Mouse (Mus musculus) hematopoietic stem cell, adult 5-6 weeks (primary cell): Measurements from ENCODE around the gene Acin1. TPM values are rescaled to one million over a fixed set of nuclear protein-coding genes. Genes with fewer than 3 reads are reported as not detected.
A peak's percentile ranks its signal among the peaks of the same experiment; 100 is the strongest.

Experiments used
- ATAC-seq, 2 experiments: fragments of 125-278 bp in 1 of 2; replicated peaks in 1 of 2; 2 replicates each; pipeline ENCODE4 v1.8.0; 2016 to 2017; ENCODE audit warnings: inconsistent platforms in 2 of 2, mild to moderate bottlenecking in 2 of 2, moderate number of reproducible peaks in 2 of 2, low read depth in 1 of 2, moderate TSS enrichment in 1 of 2; ENCODE audit not compliant: low FRiP score in 2 of 2, poor library complexity in 2 of 2, severe bottlenecking in 2 of 2, insufficient read depth in 1 of 2, low TSS enrichment in 1 of 2
- total RNA-seq: library from RNA; stranded (forward); fragments of 172-1452, 232-1000 nt; gene quantifications from 2 replicates; pipeline ENCODE4 v1.2.3, GENCODE M21; 2017

Gene Acin1
- total RNA-seq, 1 experiment from 2014 or later = 357 TPM

DNA sequence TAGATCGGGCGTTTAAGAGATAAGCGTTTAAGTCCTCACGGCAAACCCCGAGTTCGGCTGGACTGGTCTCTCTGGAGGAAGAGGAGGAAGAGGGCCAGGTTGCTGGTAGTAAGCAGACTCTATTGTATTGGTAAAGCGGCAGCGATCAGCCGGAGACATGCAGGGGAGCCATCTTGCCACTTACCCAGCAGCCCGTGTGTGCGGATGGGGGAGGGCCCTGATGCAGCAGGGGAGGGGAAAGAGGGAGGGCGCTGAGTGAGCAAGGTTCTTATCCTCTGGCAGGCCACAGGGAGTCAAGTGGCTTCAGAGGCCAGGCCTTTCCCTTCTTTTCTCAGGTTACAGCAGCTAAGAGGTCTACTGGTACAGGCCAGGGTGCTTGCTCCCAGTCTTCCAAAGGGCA lies 33.2 kb downstream of the Acin1 start:
- peak; percentile 84 to 97 for ATAC-seq

DNA sequence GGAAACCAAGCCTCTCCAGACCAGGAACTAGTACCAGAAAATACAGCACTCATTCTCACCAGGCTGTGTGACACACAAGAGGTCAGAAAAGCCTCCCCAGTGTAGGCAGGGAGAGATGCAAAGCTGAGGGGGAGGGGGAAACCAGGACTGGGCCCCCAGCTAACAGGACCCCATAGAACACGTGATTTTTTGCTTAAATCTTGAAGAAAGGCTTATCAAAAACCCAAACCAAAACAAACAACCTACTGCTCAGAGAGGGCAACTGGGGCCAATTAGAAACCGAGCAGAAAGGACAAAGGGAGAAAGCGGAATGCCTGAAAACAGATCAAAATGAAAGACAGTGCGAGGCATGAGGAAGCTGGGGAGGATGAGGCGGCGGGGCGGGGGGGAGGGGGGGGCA lies 33.9 kb downstream of the Acin1 start:
- ATAC-seq = no peak

DNA sequence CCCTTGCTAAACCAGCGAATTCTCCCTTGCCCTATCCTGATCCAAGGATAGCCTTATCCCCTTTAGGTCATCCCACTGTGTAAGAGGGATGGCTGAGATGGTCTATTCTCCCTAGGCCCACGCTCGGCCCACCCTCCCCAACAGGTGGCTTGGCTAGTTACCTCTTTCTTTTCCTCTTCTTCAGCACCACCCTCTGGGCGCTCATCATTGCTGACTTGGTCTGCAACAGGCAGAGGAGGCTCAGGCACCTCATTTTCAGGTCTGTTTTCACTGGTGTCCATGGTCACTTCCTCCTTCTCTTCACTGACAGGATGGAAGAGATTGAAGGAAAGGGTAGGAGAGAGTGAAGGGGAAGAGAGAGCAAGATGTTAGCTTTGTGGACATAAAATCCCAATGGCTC lies 35.2 kb downstream of the Acin1 start:
- ATAC-seq = no peak

DNA sequence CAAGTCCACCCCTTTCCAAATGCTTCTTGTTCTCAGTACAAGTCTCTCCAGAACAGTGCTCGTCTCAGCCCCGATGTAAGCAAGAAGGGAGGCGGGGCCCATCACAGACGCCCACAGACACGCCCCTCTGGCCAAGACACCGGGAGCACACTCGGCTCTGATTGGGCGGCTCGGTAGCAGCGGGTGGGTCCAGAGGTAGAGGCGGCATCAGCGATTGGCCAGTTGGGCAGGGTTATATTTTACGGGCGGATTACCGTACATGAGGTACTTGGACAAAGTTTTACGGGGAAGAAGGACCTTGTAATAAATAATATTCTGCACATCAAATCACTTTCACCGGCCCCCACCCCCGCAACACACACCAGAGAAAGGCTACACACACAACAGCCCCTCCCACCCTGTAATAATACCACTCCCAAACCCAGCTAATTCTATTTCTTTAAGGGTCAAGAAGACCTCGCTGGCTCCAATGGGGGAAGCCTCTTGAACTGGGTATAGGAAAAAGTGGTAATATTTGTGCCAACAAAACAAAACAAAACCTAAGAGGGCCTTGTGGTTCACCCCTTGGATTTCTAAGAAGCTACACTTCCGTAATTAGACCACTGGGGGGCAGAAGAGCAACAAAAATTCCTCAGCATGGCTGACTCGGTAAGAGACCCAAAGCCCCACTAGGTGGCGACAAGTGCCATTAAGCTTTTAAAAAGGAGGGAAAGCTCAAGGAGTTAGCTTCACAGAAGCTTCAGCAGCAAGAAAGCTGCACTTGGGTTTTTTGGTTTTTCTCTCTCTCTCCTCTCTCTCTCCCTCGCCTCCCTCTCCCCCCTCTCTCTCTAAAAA lies 35.9 kb downstream of the Acin1 start:
- ATAC-seq = peak; percentile 74 to 80

DNA sequence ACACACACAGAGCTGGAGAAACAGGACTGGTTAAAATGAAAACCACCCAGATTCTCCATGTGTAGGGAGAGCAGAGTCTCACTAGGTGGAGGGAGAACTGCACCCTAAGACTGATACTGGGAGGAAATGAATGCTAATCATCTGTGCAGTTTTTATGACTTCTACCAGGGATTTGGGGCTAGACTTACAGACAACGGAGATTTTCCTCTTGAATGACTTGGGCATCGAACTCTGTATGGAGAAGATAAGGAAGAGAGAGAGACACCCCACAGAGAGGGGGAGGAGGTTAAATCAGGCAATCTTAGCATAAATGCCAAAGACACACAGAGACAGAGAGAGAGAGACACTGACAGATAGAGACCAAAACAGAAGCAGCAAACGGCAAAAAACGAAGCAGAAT lies 38.8 kb downstream of the Acin1 start:
- no peak for ATAC-seq

DNA sequence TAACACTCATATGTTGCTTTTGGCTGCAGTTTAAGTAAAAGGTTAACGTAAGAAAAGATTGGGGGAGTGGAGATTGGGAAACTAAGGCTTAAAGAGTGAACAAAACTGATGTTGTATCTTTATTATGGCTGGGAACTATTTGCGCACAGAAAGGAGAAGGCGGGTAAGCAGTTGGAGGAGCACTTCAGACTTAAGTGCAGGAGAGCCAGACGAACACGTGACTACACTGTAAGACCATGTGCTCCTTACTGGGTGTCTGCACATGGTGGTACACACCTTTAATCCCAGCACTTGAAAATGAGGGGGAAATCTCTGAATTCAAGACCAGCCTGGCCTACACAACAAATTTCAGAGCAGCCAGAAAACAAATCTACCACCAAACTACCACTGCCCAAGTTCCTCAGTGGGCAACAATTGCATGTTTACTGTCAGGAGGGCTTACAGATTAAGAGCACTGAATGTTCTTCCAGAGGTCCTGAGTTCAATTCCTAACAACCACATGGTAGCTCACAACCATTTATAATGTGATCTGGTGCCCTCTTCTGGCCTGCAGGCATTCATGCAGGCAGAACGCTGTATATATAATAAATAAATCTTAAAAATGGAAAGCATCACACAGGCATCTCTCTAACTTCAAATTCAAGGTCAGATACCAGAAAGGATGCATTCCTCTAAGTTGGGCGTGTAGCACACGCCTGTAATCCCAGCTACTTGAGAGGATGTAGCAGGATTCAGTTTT lies 39.7 kb downstream of the Acin1 start:
- ATAC-seq = no peak

DNA sequence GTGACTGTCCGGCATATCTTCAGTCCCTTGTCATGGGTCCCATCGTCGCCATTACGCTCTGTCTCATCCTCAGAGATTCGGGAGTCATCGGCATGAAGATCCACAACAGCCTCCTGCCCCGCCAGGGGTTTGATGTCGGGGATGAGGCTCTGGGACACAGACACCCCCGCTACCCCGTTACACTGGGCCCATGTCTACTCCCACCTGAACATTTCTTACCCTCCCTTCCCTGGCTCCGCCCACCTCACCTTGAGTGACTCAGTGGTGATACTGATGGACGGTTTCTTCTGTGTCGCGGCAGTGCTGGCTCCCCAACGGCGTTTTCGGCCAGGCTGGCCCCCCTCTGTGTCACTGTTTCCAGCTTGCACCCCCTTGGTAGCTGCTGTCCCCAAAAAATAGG lies 40.3 kb downstream of the Acin1 start:
- no peak for ATAC-seq

DNA sequence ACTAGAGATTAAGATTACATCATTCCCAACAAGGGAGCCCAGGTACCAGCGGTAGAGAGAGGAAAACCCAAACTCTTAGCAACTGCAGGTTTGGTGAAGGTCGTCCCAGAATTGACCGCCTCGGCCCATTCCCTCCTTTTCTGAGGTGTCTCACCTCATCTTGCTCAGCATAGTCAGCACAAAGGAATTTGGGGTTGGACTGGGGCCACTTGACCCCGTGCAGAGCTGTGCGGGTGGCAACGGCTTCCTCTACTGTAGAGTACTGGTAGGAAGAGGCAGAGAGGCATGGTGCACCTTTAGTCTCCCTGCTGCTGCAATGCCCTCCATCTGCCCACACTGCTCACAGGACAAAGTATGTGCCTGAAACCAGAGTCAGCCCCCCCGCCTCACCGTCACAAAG lies 42.4 kb downstream of the Acin1 start:
- no peak for ATAC-seq

DNA sequence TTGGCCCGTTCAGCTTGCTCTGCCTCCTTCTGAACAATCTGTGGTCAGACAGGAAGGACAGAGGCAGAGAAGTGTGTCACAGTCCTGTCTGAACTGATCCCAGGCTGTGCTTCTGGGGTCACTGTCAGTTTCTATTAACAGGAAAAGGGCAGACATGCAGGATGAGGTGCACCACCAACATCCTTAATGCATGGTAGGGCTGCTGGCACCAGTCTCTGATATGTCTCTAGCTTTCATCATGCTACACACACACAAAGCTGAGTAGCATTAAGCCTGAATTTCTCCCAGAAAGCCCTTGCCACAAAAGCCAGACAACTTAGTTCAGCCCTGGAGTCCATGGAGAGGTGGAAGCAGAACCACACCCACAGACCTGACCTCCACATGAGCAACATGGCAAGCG lies 43.7 kb downstream of the Acin1 start:
- ATAC-seq = no peak

DNA sequence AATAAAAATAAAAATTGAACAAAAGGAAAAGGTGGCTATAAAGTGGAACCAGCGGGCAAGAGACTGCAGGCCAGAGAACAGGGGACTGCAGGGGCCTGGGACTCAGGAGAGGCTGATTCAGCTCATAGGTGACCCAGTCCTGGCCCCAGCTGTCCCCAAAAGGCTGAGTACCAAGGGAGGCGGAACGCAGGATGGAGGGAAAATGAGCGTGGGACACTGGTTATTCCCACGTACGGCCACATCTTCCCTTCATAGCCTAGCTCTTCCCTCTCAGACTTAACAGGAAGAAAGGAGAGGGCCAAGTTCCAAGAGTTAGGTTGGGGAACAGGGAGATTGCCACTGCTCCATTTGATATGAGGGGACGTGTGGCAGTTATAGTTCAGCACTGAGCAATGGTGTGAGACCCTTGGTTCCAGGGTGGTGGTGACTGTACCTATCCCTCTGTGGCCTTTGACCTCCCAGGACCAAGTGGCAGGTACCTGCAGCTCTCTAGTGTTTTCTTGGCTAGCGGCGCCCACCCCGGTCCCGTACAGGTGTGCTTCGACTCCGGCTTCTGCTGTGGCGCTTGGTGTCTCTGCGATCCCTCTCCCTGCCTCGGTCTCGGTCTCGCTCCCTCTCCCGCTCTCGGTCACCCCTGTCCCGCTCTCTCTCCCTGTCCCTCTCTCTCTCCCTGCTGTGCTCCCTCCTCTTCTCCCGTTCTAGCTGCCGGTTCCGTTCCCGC lies 44.3 kb downstream of the Acin1 start:
- no peak for ATAC-seq

DNA sequence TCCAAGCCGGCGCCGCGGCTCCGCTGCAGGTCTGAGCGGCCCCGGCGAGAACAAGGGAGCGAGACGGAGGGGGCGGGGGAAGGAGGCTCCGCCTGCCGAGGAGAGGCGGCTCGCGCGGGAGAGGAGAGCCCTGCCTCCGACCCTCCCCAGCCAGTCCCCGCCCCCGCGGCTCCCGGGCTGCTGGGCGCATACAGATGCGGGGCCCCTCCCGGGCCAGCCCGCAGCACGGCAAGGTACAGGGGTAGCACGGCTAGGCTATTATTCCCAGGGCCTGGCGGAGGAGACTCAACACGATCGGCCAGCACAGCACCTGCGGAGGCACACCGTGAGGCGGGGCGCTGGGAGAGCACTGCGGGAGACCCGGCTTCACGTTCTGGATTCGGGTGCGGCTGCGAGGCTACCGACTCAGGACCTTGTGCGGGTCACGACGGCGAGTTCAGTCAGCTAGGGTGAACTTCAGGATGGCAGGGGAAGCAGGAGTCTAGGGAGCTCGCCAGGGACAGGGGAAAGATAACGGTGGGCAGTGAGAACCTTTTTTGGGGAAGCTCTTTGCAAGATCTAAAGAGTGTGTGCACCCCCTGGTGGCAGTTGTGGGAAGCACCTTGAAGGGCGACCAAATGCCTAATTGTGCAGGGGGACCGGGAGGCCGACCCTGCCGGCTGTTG lies 45.3 kb downstream of the Acin1 start, which contains the start of gene Cdh24:
Gene Cdh24 (minus strand): TSS at position 60 of the 665 bp plus-strand sequence.
- peak; percentile 74 to 79 for ATAC-seq

DNA sequence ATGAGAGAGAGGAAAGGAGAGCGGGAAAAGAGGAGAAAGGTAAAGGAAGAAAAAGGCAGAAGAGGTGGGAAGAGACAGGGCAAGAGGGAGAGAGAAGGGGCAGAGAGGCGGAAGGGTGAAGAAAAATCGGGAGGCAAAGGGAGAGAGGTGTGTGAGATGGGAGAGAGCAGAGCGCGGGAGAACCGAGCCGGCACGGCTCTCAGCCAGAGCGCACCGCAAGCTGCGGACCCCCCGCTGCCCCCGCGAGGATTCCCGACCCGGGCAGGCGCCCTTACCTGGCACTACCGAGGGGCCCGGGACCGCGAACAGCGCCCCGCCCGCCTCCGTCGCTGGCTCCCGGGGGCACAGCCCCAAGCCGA lies 45.8 kb downstream of the Acin1 start, which contains the start of gene Gm17606:
Gene Gm17606 (plus strand): TSS at position 7 of the 359 bp plus-strand sequence.
- no peak for ATAC-seq

DNA sequence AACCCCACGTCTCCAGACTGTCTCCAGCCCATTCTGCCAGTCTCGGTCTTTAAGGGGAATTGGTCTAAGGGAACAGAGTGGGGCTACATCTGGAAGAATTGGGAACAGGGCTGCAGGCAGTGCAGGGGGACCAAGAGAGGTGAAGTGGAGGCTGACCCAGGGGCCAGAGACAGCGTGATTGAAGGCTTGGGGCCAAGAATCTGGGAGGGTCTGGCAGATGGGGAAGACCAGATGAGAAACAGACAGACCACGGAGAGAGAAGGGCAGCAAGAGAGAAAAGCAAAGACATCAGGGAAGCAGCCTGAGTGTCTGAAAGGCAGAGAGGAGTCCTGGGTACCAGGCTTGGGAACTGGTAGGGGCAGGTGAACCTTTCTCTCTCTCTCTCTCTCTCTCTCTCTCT lies 46.6 kb downstream of the Acin1 start:
- no peak for ATAC-seq

DNA sequence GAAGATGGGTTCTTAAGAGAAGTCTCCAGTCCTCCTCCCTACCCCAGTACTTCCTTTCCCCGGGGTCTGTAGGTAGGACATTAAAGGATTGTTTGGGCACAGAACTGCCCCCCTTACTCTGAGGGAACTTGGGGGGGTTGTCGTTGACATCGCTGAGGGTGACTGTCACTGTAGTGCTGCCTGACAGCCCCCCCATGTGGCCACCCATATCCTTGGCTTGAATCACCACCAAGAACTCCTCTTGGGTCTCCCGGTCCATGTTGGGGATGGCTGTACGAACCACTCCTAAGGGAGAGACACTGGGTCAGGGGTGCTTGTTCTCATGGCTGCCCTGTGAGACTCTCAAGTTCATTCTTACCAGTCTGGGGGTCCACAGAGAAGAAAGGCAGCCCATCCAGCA lies 48.5 kb downstream of the Acin1 start:
- ATAC-seq = no peak

DNA sequence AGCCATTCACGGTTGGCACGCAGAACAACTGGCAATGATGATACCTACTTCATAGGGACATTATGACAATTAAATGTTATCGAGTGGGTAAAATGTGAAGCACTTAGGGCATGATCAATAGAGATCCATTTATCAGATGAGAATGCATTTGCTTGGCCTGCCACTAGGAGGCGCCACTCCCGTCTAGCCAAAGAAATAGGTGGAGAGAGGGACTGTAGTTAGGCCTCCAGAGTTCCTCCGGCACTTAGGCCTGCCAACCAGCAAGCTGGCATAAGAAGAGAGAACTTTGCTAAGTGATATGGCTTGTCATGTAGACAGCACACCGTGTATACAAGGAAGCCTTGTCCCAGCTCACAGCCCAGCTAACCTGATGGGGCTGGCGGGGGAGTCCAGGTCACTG lies 49.8 kb downstream of the Acin1 start:
- no peak; a peak in 1 of 4 replicates for ATAC-seq

DNA sequence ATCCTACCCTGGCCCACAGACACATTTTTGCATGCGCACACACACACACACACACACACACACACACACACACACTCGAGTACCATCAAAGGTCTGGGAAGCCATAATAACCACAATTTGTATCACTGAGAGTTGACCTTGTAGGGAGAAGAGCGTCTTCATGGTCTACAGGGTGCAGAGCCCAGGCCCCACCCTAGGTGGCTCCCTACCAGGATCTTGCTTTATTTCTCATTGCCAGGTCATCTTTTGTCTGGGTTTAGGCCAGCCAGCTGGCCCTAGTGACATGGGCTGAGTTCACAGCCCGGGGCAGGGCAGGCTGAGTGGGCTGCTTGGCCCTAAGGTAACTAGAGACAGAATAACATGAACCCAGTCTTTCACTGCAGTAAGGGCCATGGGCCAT lies 52.5 kb downstream of the Acin1 start:
- ATAC-seq = no peak

DNA sequence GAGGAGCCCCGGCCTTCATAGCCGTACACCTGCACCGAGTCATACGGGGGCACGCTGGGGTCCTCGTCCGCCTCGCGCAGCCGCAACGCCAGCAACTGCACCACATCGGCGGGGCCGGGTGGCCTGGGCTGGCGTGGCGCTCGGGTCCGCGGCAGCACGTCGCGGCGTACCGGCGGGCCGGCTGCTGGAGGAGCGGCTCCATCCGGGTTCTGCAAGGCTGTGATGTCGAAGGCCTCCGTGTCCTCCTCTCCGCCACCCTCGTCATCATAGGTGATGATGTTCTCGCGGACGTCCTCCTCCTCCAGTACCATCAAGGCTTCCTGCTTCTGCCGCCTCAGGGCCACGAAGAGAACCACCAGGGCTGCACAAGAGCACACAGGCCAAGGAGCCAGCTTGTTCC lies 54.5 kb downstream of the Acin1 start:
- ATAC-seq = no peak

DNA sequence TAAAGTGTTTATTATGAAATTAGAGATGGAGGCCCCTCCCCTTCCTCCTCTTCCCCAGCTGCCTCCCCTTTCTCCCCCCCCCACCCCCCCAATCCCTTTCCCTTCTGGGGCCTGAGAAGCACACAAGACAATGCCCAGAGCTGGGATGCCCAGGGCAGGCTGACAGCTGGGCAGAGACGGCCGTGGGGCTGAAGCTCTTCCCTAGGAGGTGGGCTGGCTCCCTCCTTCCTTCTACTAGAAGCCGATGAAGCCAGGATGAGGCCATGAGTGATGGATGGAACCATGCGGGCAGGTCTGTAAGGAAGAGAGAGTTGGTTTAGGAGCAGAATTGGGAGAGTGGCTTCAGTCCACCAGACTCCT lies 55.5 kb downstream of the Acin1 start:
- no peak for ATAC-seq
